Mouse (Mus musculus) left cerebral cortex, postnatal 4 days (tissue): ENCODE data around the gene AL731706.1. TPM values are rescaled to one million over a fixed set of nuclear protein-coding genes. Genes with fewer than 3 reads are reported as not detected.
"Not testable (repeated sequence)": the region's sequence is repeated elsewhere in the genome, so short reads cannot be mapped to it uniquely, and the experiment has no call there.

ENCODE experiments used
- DNase-seq: peaks from one replicate; pipeline ENCODE4 v3.0.0-alpha.2; 2022
- intact Hi-C: fragments of 180-260 bp; cut with DNase I; formaldehyde crosslinking; loops from one replicate; pipeline ENCODE4 v1.15.1; 2025
- total RNA-seq, 2 experiments: library from RNA; stranded (reverse); gene quantifications; 2 replicates each; pipeline ENCODE4 v1.2.3; 2021

AL731706.1 gene
- total RNA-seq, result 10 to 100 TPM; 11.6 to 16.5 TPM

GRCm38 (mm10) chr2:136891068-136891950 lies at the start of gene AL731706.1, which contains the start of the genes Slx4ip and Mkks:
AL731706.1 (minus strand) TSS chr2:136891389.
Slx4ip (plus strand) TSS chr2:136891218.
Mkks (minus strand) TSS chr2:136891389.
- peak; percentile 99 for DNase-seq
- intact Hi-C loops, result no loop called here

GRCm38 (mm10) chr2:136938249-136938648 lies 47.1 kb upstream of the AL731706.1 start:
- intact Hi-C loops, result no loop called here
- no peak for DNase-seq

- intact Hi-C loops, result no loop called here
Measured at GRCm38 (mm10) chr2:136936391-136937288, 45.5 kb upstream of the AL731706.1 start.

GRCm38 (mm10) chr2:136921003-136921408 lies 29.8 kb upstream of the AL731706.1 start:
- DNase-seq, result peak; percentile 6

More at GRCm38 (mm10) chr2:136936391-136937288, 45.5 kb upstream of the AL731706.1 start:
- DNase-seq, result no peak

GRCm38 (mm10) chr2:136920257-136920993 lies 29.2 kb upstream of the AL731706.1 start:
- no peak for DNase-seq
- intact Hi-C loops, result no loop called here

More at GRCm38 (mm10) chr2:136921003-136921408, 29.8 kb upstream of the AL731706.1 start:
- intact Hi-C loops, result no loop called here

- intact Hi-C loops, result no loop called here
Measured at GRCm38 (mm10) chr2:136919433-136919832, 28.2 kb upstream of the AL731706.1 start.

GRCm38 (mm10) chr2:136914334-136914902 lies 23.2 kb upstream of the AL731706.1 start:
- no peak for DNase-seq
- intact Hi-C loops, result loop anchor here (5.0 kb wide), 3 partner anchors 198 to 1028 kb away; no protein-coding TSS in a partner anchor

More at GRCm38 (mm10) chr2:136919433-136919832, 28.2 kb upstream of the AL731706.1 start:
- DNase-seq, result no peak

GRCm38 (mm10) chr2:136913021-136913420 lies 21.8 kb upstream of the AL731706.1 start:
- intact Hi-C loops, result loop anchor here (5.0 kb wide), 3 partner anchors 199 to 1029 kb away; no protein-coding TSS in a partner anchor
- DNase-seq, result no peak

- no peak for DNase-seq
- intact Hi-C loops, result loop anchor here (5.0 kb wide), 3 partner anchors 200 to 1030 kb away; no protein-coding TSS in a partner anchor
Measured at GRCm38 (mm10) chr2:136911958-136912411, 20.8 kb upstream of the AL731706.1 start.

GRCm38 (mm10) chr2:136909298-136909697 lies 18.1 kb upstream of the AL731706.1 start:
- intact Hi-C loops, result no loop called here
- DNase-seq, result no peak

- DNase-seq, result peak; percentile 47
- intact Hi-C loops, result no loop called here
Measured at GRCm38 (mm10) chr2:136908596-136908995, 17.4 kb upstream of the AL731706.1 start.

- DNase-seq, result no peak
- intact Hi-C loops, result no loop called here
Measured at GRCm38 (mm10) chr2:136896131-136896530, 4.9 kb upstream of the AL731706.1 start.

- DNase-seq, result no peak
- intact Hi-C loops, result no loop called here
Measured at GRCm38 (mm10) chr2:136894494-136894893, 3.3 kb upstream of the AL731706.1 start.

GRCm38 (mm10) chr2:136891951-136892371 lies 772 bp upstream of the AL731706.1 start:
- DNase-seq, result peak; percentile 96
- intact Hi-C loops, result no loop called here

GRCm38 (mm10) chr2:136890716-136891067 lies 497 bp downstream of the AL731706.1 start:
- intact Hi-C loops, DNase-seq: not testable (repeated sequence)

GRCm38 (mm10) chr2:136886846-136887245 lies 4.3 kb downstream of the AL731706.1 start:
- intact Hi-C loops, result loop anchor here (2.0 to 10.0 kb wide), 2 partner anchors 172 to 400 kb away; partner anchors contain the start of gene Snap25
- peak; percentile 31 for DNase-seq

- intact Hi-C loops, result loop anchor here (10.0 kb wide), 1 partner anchor 171 kb away; the partner anchor contains the start of gene Snap25
Measured at GRCm38 (mm10) chr2:136885579-136885978, 5.6 kb downstream of the AL731706.1 start, which contains the start of gene AL731706.2. AL731706.2 (minus strand) TSS chr2:136885679.

GRCm38 (mm10) chr2:136854543-136855388 lies 36.4 kb downstream of the AL731706.1 start:
- DNase-seq, result no peak
- intact Hi-C loops, result no loop called here

More at GRCm38 (mm10) chr2:136885579-136885978, 5.6 kb downstream of the AL731706.1 start, which contains the start of gene AL731706.2:
- no peak for DNase-seq
